Mouse (Mus musculus): ENCODE data around the gene Atp13a3. TPM values are rescaled to one million over a fixed set of nuclear protein-coding genes. Genes with fewer than 3 reads are reported as not detected.
A peak's percentile ranks its signal among the peaks of the same experiment; 100 is the strongest.

Atp13a3 gene
- polyA plus RNA-seq, 1 experiment from 2014 or later, result 10.3 TPM

DNA sequence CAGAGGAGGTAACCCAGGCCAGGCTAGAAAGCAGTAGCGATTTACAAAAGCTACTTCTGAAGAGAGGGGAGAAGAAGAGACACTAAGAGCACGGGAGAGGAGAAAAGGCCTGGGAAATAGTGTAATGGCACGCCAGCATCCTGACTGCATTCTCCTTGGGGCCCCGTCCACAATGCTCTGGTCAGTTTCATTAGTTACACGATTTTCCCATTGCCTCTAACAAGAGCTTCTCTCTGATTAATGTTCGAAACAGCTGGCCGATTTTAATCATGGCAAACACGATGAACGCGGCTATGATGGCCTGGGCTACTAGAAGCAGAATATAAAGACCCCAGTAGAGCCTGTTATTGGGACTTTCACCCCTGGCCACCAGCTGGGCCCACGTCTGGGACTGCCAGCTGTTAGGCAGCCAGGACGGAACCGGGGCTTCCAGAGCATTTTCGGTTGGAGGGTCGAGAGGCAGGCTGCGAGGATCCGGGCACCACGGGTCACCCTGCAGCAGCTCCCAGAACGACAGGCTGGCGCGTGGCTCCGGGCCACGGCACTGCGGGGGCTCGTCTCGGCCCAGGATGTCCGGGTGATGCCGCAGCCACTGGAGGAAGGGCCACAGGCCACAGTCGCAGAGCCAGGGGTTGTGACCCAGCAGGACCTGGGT, 97.7 kb downstream of the Atp13a3 start:
- no peak for DNase-seq (ENCODE audit: low spot score)
- H3K27me3 ChIP-seq (replicated peaks; ENCODE audit: low read depth, poor library complexity, severe bottlenecking), result peaks cover 81% of the 10 kb centered on the region
- H3K9me3 ChIP-seq, result no peaks in the 10 kb centered on the region
- peak overlapping the region; percentile 72 for H3K4me3 ChIP-seq
- H3K4me1 ChIP-seq, result peaks cover 19% of the 10 kb centered on the region
- peak overlapping the region; percentile 55; the same call in 1 of the 2 replicates for H3K27ac ChIP-seq (replicated peaks)
- no peaks in the 10 kb centered on the region; the same call in 1 of the 2 replicates for H3K36me3 ChIP-seq (replicated peaks)
- WGBS, result 14% methylated on average over 29 of the region's 29 CpGs

DNA sequence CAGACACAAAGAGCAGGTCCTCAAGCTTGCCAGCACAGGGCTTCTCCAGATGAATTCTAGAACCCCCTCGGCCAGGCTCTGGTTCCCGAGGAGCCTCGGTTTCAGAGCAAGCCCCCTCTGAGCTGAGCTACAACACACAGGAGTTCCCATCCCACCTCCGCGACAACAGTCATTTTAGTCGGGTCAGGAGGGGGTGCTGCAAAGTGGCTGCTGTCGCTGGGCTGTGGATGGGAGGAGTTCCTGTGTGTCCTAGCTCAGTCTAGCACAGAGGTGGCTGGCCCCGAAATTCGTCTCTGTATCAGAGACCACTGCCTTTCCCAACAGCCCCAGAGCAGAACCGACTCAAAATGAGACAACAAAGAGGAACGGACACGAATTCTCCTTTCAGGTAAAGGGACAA, 98.5 kb downstream of the Atp13a3 start:
- no peak overlapping the region for H3K4me3 ChIP-seq
- DNase-seq (ENCODE audit: low spot score), result no peak
- H3K27ac ChIP-seq (replicated peaks), result no peak overlapping the region
- no peaks in the 10 kb centered on the region for H3K9me3 ChIP-seq
- no peaks in the 10 kb centered on the region; the same call in 1 of the 2 replicates for H3K36me3 ChIP-seq (replicated peaks)
- peaks cover 19% of the 10 kb centered on the region for H3K4me1 ChIP-seq
- 54% methylated on average over 12 of the region's 12 CpGs for WGBS
- H3K27me3 ChIP-seq (replicated peaks; ENCODE audit: low read depth, poor library complexity, severe bottlenecking), result peaks cover 87% of the 10 kb centered on the region

DNA sequence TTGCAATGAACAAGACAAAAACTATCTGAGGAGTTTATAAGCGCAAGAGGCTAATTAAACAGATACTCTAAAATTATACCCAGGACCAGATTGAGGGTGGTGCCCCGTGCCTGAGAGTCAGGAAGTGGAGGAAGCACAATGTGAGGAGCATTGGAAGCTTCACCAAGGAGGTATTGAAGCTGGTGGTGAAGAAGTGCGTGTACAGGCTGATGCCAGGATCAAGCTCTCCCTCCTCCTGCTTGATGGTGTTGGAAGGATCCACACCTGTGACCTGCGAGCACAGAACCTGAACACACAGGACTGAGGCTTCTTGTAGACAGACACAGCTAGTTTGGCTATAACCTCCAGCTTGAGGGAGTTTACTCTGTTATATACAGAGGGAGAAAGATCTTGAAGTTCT, 99.7 kb downstream of the Atp13a3 start:
- Histone ChIP-seq H3K4me1 (peaks cover 19% of the 10 kb centered on the region), H3K4me3 (no peak overlapping the region), H3K36me3 (replicated peaks) (no peaks in the 10 kb centered on the region), H3K9me3 (no peaks in the 10 kb centered on the region), H3K27ac (replicated peaks) (no peak overlapping the region), H3K27me3 (replicated peaks; ENCODE audit: low read depth, poor library complexity, severe bottlenecking) (peaks cover 77% of the 10 kb centered on the region)
- WGBS, result 86% methylated on average over 4 of the region's 4 CpGs
- no peak for DNase-seq (ENCODE audit: low spot score)

DNA sequence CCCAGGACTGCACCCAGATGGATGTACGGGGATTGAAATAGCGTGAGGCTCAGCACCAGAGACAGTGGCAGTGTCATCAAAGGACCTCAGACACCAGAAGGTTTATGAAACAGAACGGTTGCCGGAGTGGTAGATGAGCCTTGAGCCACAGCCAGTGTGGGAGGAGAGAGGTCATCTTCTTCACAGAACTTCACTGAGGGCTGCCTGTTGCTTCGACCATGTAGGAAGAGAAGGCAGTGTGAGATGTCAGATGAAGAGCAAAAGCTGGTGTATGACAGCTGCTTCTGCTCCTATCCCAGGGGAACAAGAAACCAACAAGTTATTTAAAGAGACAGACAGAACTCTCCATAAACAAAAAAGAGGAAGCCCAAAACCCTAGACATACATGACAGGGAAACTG, 101.5 kb downstream of the Atp13a3 start:
- Histone ChIP-seq H3K36me3 (replicated peaks) (no peaks in the 10 kb centered on the region), H3K27me3 (replicated peaks; ENCODE audit: low read depth, poor library complexity, severe bottlenecking) (peaks cover 58% of the 10 kb centered on the region), H3K9me3 (no peaks in the 10 kb centered on the region), H3K27ac (replicated peaks) (no peak overlapping the region), H3K4me3 (no peak overlapping the region), H3K4me1 (peaks cover 13% of the 10 kb centered on the region)
- WGBS, result 81% methylated on average over 5 of the region's 5 CpGs
- no peak for DNase-seq (ENCODE audit: low spot score)

DNA sequence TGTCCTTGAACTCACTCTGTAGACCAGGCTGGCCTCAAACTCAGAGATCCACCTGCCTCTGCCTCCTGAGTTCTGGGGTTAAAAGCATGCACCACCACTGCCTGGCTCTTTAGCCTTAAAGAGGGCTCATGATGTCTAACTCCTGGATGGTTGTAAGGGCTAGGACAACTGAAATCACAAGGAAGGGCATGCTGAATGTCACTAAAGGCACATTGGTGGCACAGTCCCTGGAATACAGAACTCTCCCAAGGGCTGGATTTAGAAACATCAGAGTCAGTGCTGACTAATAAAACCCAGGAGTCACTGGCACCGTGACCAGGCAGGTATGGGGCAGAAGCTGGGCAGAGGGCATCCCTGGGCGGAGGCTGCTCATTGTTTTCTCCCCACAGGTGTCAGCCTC, 102.4 kb downstream of the Atp13a3 start:
- no peak overlapping the region for H3K27ac ChIP-seq (replicated peaks)
- DNase-seq (ENCODE audit: low spot score), result no peak
- H3K27me3 ChIP-seq (replicated peaks; ENCODE audit: low read depth, poor library complexity, severe bottlenecking), result peaks cover 50% of the 10 kb centered on the region
- no peak overlapping the region for H3K4me3 ChIP-seq
- H3K4me1 ChIP-seq, result peaks cover 5% of the 10 kb centered on the region
- no peaks in the 10 kb centered on the region for H3K36me3 ChIP-seq (replicated peaks)
- 79% methylated on average over 2 of the region's 2 CpGs for WGBS
- no peaks in the 10 kb centered on the region for H3K9me3 ChIP-seq

DNA sequence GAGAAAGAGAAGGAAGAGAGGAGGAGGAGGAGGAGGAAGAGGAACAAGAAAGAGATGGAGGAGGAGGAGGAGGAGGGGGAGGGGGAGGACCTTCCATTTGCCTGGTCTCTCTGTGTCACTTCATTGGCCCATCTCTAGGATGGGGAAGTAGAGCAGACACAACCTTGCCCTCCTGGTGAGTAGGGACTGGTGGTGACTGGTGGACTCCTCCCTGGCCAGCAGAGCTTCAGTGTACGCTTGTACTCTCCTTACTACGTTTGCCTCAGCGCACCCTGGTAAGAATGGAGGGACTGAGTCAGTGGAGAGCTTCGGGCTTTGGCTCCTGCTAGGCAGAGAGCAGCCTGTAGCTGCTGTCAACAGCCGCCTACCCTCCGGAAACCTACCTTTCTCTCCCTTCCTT, 103.1 kb downstream of the Atp13a3 start:
- DNase-seq (ENCODE audit: low spot score), result no peak
- H3K9me3 ChIP-seq, result no peaks in the 10 kb centered on the region
- no peak overlapping the region for H3K4me3 ChIP-seq
- H3K27me3 ChIP-seq (replicated peaks; ENCODE audit: low read depth, poor library complexity, severe bottlenecking), result peaks cover 43% of the 10 kb centered on the region
- H3K36me3 ChIP-seq (replicated peaks), result no peaks in the 10 kb centered on the region
- no peak overlapping the region for H3K27ac ChIP-seq (replicated peaks)
- H3K4me1 ChIP-seq, result no peaks in the 10 kb centered on the region
- 89% methylated on average over 6 of the region's 6 CpGs for WGBS

DNA sequence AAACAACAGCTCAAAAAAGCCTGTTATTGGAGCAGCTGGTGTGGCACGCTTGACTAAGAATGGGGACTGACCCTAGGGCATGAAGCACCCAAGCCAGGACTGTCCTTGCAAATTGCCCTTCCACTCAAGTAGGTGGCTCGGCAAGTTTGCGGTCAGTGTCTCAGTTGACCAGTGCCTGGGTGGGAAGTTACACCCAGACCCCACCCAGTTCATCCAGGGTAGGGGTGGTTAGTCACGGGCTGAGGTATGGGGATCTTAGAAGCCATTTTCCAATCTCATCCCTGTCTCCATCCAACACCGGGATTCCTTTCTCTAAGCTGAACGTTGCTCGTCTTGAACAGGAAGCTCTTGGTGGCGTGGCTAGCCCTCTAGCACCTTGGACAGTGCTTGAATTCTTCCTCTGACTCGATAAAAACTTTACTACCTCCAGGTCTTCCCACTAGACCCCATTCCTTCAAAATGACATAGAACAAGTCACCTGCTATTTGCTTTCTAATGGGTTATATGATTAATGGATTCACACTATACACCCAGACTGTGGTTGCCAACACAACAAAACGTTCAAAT, 106.0 kb downstream of the Atp13a3 start:
- H3K27ac ChIP-seq (replicated peaks), result no peak overlapping the region
- H3K4me1 ChIP-seq, result no peaks in the 10 kb centered on the region
- no peak overlapping the region for H3K4me3 ChIP-seq
- H3K36me3 ChIP-seq (replicated peaks), result no peaks in the 10 kb centered on the region
- H3K27me3 ChIP-seq (replicated peaks; ENCODE audit: low read depth, poor library complexity, severe bottlenecking), result peaks cover 24% of the 10 kb centered on the region
- no peak for DNase-seq (ENCODE audit: low spot score)
- H3K9me3 ChIP-seq, result no peaks in the 10 kb centered on the region
- 69% methylated on average over 10 of the region's 10 CpGs for WGBS

DNA sequence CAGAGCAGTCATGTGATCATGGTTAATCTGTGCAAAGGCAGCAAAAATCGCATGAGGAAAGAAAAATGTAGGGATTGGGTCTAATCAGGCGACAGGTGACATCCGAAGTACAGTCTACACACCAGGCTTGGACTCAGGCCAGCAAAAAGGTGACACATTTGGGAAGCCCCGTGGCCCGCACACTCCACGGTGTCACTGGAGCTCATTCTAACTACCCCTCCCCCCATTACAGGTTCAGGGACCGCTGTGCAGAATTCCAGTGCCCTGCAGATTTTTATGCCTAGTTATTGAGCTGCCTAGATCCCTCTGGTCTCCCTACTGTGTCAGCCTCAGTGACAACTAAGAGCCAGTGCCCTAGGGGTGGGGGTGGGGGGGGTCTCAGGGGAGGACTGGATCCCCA, 108.3 kb downstream of the Atp13a3 start:
- 89% methylated on average over 7 of the region's 7 CpGs for WGBS
- Histone ChIP-seq H3K4me1 (no peaks in the 10 kb centered on the region), H3K4me3 (no peak overlapping the region), H3K9me3 (no peaks in the 10 kb centered on the region), H3K36me3 (replicated peaks) (no peaks in the 10 kb centered on the region), H3K27me3 (replicated peaks; ENCODE audit: low read depth, poor library complexity, severe bottlenecking) (peaks cover 3% of the 10 kb centered on the region; the same call in 1 of the 2 replicates), H3K27ac (replicated peaks) (no peak overlapping the region)
- no peak for DNase-seq (ENCODE audit: low spot score)

DNA sequence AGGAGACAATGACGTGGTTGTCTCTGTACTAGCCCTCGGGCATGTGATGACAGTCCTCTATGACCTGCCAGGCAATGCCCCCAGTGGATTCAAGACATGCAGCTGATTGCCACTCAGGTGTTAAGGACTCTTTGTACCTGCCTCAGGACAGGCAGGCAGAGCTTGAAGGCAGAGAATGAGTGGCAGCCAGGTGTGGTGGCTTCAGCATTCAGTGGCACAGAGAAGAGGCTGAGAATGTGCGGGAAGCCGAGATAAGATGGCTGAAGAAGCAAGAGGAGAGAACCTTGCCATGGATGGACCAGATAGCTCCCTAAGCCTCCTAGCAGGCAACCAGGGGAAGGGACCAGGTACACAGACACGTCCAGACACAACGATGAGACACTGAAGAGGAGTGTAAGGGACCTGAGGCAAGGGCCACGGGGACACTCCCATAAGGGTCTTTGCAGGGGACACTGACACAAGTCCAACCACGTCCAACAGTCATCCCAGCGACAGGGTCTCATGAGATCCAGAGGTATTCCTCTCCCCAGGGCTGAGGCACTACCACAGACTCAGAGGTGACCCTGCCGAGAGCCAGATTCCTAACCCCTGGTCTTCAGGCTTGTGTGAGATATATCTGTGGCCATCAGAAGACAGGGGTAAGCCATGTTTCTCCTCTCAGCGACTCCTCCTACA, 109.0 kb downstream of the Atp13a3 start:
- H3K9me3 ChIP-seq, result no peaks in the 10 kb centered on the region
- 87% methylated on average over 11 of the region's 11 CpGs for WGBS
- H3K36me3 ChIP-seq (replicated peaks), result no peaks in the 10 kb centered on the region
- no peaks in the 10 kb centered on the region for H3K27me3 ChIP-seq (replicated peaks; ENCODE audit: low read depth, poor library complexity, severe bottlenecking)
- H3K27ac ChIP-seq (replicated peaks), result no peak overlapping the region
- no peak overlapping the region for H3K4me3 ChIP-seq
- no peaks in the 10 kb centered on the region for H3K4me1 ChIP-seq
- DNase-seq (ENCODE audit: low spot score), result no peak

DNA sequence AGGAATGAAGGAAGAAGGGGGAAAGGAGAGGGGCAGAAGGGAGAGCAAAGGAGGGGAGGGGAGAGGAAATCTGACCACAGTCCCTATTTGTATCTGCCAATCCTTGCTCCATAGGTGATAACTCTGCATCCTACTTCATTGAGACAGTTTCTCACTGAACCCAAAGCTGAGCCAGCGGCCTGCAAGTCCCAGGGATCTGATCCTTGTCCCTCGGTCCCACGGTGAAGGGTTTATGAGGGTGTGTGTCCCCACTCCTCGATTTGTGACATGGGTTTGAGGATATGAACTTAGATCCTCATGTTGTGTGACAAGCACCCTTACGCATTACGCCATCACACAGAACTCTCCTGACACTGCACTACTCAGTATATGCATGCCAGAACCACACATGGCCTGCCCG, 110.7 kb downstream of the Atp13a3 start:
- no peak overlapping the region for H3K27ac ChIP-seq (replicated peaks)
- no peak overlapping the region for H3K4me3 ChIP-seq
- H3K36me3 ChIP-seq (replicated peaks), result no peaks in the 10 kb centered on the region
- H3K4me1 ChIP-seq, result no peaks in the 10 kb centered on the region
- 0 out of 2 replicates have a peak, but pooled peaks cover 4% of the 10 kb centered on the region for H3K27me3 ChIP-seq (replicated peaks; ENCODE audit: low read depth, poor library complexity, severe bottlenecking)
- H3K9me3 ChIP-seq, result no peaks in the 10 kb centered on the region
- 93% methylated on average over 7 of the region's 7 CpGs for WGBS
- DNase-seq (ENCODE audit: low spot score), result no peak

DNA sequence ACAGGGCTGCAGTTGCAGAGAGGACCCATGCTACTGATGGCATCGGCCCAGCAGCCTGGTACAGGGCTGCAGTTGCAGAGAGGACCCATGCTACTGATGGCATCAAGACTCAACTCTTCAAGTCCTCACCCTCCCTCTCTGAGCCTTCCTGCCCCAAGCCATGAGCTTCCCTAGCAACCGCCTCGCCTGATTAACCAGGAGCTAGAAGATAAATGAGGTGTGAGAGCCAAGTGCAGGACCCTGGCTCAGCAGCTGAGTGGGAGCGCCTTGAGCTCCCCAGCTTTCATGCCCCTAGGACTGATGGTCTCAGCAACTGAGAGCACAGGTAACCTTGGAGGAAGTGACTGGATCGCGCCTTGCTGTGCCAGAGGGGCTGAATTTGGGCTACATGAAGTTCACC, 115.3 kb downstream of the Atp13a3 start:
- Histone ChIP-seq H3K4me3 (no peak overlapping the region), H3K9me3 (no peaks in the 10 kb centered on the region), H3K4me1 (peaks cover 13% of the 10 kb centered on the region), H3K36me3 (replicated peaks) (no peaks in the 10 kb centered on the region), H3K27me3 (replicated peaks; ENCODE audit: low read depth, poor library complexity, severe bottlenecking) (peaks cover 23% of the 10 kb centered on the region), H3K27ac (replicated peaks) (no peak overlapping the region)
- DNase-seq (ENCODE audit: low spot score), result no peak
- 83% methylated on average over 6 of the region's 6 CpGs for WGBS

DNA sequence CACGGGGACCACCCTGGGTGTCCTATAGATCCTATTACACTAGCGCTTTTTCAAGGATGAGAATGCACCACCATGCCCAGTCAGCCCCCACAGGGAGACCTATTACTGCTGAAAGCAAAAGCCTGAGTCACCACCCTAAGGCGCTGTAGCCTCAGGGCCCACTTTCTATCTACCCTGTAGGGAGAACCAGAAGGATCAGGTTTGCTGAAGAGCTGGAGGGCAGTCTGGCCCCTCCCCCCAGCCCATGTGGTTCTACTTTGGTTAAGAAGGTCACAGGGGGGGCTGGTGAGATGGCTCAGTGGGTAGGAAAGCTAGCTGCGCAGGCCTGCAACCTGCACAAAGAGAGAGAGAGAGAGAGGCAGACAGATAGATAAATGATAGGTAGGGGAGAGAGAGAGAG, 120.1 kb downstream of the Atp13a3 start:
- 35% methylated on average over 4 of the region's 4 CpGs for WGBS
- Histone ChIP-seq H3K4me1 (peaks cover 49% of the 10 kb centered on the region), H3K27me3 (replicated peaks; ENCODE audit: low read depth, poor library complexity, severe bottlenecking) (peaks cover 71% of the 10 kb centered on the region), H3K36me3 (replicated peaks) (no peaks in the 10 kb centered on the region), H3K9me3 (no peaks in the 10 kb centered on the region), H3K4me3 (no peak overlapping the region), H3K27ac (replicated peaks) (peak overlapping the region; percentile 51)
- DNase-seq (ENCODE audit: low spot score), result peak; percentile 72

All from embryonic facial prominence, embryonic 10.5 days (tissue).